Mouse (Mus musculus): ENCODE results near the gene Cep131.

Gene Cep131

GRCm38 (mm10) chr11:120086702-120087152, at the start of gene Cep131:
Cep131 (minus strand) TSS chr11:120086827.
- peak; percentile 97 to 98 for DNase-seq (ENCODE audit: low spot score in 2 of 2)

- no peak for DNase-seq (ENCODE audit: low spot score in 2 of 2)
Observed at GRCm38 (mm10) chr11:120136195-120136594, 49.6 kb upstream of the Cep131 start.

- no peak for DNase-seq (ENCODE audit: low spot score in 2 of 2)
Observed at GRCm38 (mm10) chr11:120134847-120135530, 48.4 kb upstream of the Cep131 start.

- DNase-seq (ENCODE audit: low spot score in 2 of 2): no peak
Observed at GRCm38 (mm10) chr11:120134148-120134547, 47.5 kb upstream of the Cep131 start.

- DNase-seq (ENCODE audit: low spot score in 2 of 2): no peak
Observed at GRCm38 (mm10) chr11:120129281-120129680, 42.7 kb upstream of the Cep131 start.

GRCm38 (mm10) chr11:120126845-120127244, 40.2 kb upstream of the Cep131 start:
- no peak for DNase-seq (ENCODE audit: low spot score in 2 of 2)

- DNase-seq (ENCODE audit: low spot score in 2 of 2): no peak
Observed at GRCm38 (mm10) chr11:120122126-120122525, 35.5 kb upstream of the Cep131 start.

GRCm38 (mm10) chr11:120120642-120121420, 34.2 kb upstream of the Cep131 start:
- DNase-seq (ENCODE audit: low spot score in 2 of 2): peak in 1 of 2 experiments; percentile 69

- no peak for DNase-seq (ENCODE audit: low spot score in 2 of 2)
Observed at GRCm38 (mm10) chr11:120119936-120120541, 33.4 kb upstream of the Cep131 start.

GRCm38 (mm10) chr11:120119108-120119507, 32.5 kb upstream of the Cep131 start:
- no peak for DNase-seq (ENCODE audit: low spot score in 2 of 2)

- DNase-seq (ENCODE audit: low spot score in 2 of 2): no peak
Observed at GRCm38 (mm10) chr11:120117626-120118025, 31.0 kb upstream of the Cep131 start.

- no peak for DNase-seq (ENCODE audit: low spot score in 2 of 2)
Observed at GRCm38 (mm10) chr11:120114488-120115215, 28.0 kb upstream of the Cep131 start.

GRCm38 (mm10) chr11:120112136-120112535, 25.5 kb upstream of the Cep131 start:
- DNase-seq (ENCODE audit: low spot score in 2 of 2): no peak

GRCm38 (mm10) chr11:120111033-120111432, 24.4 kb upstream of the Cep131 start:
- no peak for DNase-seq (ENCODE audit: low spot score in 2 of 2)

- DNase-seq (ENCODE audit: low spot score in 2 of 2): no peak
Observed at GRCm38 (mm10) chr11:120110554-120110953, 23.9 kb upstream of the Cep131 start.

GRCm38 (mm10) chr11:120109558-120110210, 23.1 kb upstream of the Cep131 start:
- DNase-seq (ENCODE audit: low spot score in 2 of 2): no peak

GRCm38 (mm10) chr11:120107796-120108195, 21.2 kb upstream of the Cep131 start:
- no peak for DNase-seq (ENCODE audit: low spot score in 2 of 2)

GRCm38 (mm10) chr11:120107026-120107425, 20.4 kb upstream of the Cep131 start:
- DNase-seq (ENCODE audit: low spot score in 2 of 2): no peak

- DNase-seq (ENCODE audit: low spot score in 2 of 2): no peak
Observed at GRCm38 (mm10) chr11:120103431-120103997, 16.9 kb upstream of the Cep131 start.

- peak in 1 of 2 experiments; percentile 68 for DNase-seq (ENCODE audit: low spot score in 2 of 2)
Observed at GRCm38 (mm10) chr11:120101036-120101435, 14.4 kb upstream of the Cep131 start.

All from urinary bladder, postnatal 4 days (tissue).